In genomic region chr1:171561200-171561599, GRCm38 (mm10) we compare ENCODE assay signal across 23 mouse cellular contexts. TPM values are rescaled to one million over a fixed set of nuclear protein-coding genes. Genes with fewer than 3 reads are reported as not detected.
A peak's percentile ranks its signal among the peaks of the same experiment; 100 is the strongest.
DNase-seq lines count a peak whose midpoint lies in the region; ATAC-seq and TF ChIP-seq lines count a peak whose summit lies in the region.
"Had no signal": no experiment of that assay in that cellular context is flagged by ENCODE, and none has a peak within 500 bp of the region (broad histone marks: within the 10 kb centered on the region; RNA-seq: fewer than 3 reads in every experiment).

No protein-coding gene starts in this region.

- TF ChIP-seq CTCF in CH12.LX (conservative IDR thresholded peaks at IDR 0.05 in 1 of 2, IDR thresholded peaks at IDR 0.05 in 1 of 2; ENCODE audit: low read depth in 2 of 2, low read length in 2 of 2) = no peak

- in situ Hi-C loops in CH12.LX (cut with MboI; ENCODE audit: low pct_ligation_motif_present, low pct_unique_long_range_greater_than_20kb, low sequenced_read_pairs) = no loop called here

- H3K9ac ChIP-seq in CH12.LX (ENCODE audit: insufficient read depth, low read depth) = no peak overlapping the region
- H3K9ac ChIP-seq: forebrain, postnatal 0 days; heart, embryonic 13.5 days had no signal

- peak overlapping the region; percentile 52 for H3K4me2 ChIP-seq in CH12.LX (ENCODE audit: insufficient read depth, low read depth, poor library complexity, severe bottlenecking)
- H3K4me2 ChIP-seq: heart, embryonic 13.5 days had no signal

- H3K79me2 ChIP-seq in CH12.LX (replicated peaks; ENCODE audit: control insufficient read depth, extremely low read depth, insufficient read depth, poor library complexity, severe bottlenecking) = no peaks in the 10 kb centered on the region

- H3K27ac ChIP-seq in CH12.LX (ENCODE audit: insufficient read depth, low read depth) = no peak overlapping the region
- H3K27ac ChIP-seq: heart, embryonic 13.5 days; midbrain, embryonic 10.5 days had no signal

- TF ChIP-seq POLR2A in CH12.LX (IDR thresholded peaks at IDR 0.05; ENCODE audit: low read depth, low read length) = no peak

- dilution Hi-C loops in CH12.LX (cut with MboI; ENCODE audit: extremely low pct_ligation_motif_present, extremely low pct_unique_long_range_greater_than_20kb, low sequenced_read_pairs) = no loop called here

- H3K36me3 ChIP-seq in CH12.LX (replicated peaks in 1 of 2; ENCODE audit: control insufficient read depth in 1 of 2, insufficient read depth in 1 of 2, low read length in 1 of 2) = no peaks in the 10 kb centered on the region
- H3K36me3 ChIP-seq: heart, embryonic 13.5 days; midbrain, embryonic 10.5 days had no signal

- intact Hi-C loops in left cerebral cortex, postnatal 36 days (cut with DNase I) = loop anchor here (10.0 kb wide), 1 partner anchor 186 kb away; the partner anchor contains the start of gene Nectin4
- intact Hi-C loops in left cerebral cortex, postnatal 10 days (cut with DNase I) = loop anchor here (10.0 kb wide), 1 partner anchor 196 kb away; the partner anchor contains the start of gene Klhdc9

- no peak for TF ChIP-seq EP300 in CH12.LX (IDR thresholded peaks at IDR 0.05; ENCODE audit: low read length)

- no peaks in the 10 kb centered on the region for H3K27me3 ChIP-seq in CH12.LX (replicated peaks)
- H3K27me3 ChIP-seq: heart, embryonic 13.5 days had no signal

- no peaks in the 10 kb centered on the region for H3K9me3 ChIP-seq in CH12.LX (replicated peaks; ENCODE audit: low read length)
- H3K9me3 ChIP-seq: heart, embryonic 13.5 days; midbrain, embryonic 10.5 days had no signal

- no peak for TF ChIP-seq RAD21 in CH12.LX (IDR thresholded peaks at IDR 0.05; ENCODE audit: low read depth, low read length)

- peaks cover 7 to 19% of the 10 kb centered on the region in 2 experiments for H3K4me1 ChIP-seq in CH12.LX (ENCODE audit: control insufficient read depth in 1 of 2, insufficient read depth in 2 of 2)

- peak; percentile 15 for DNase-seq in layer of hippocampus, adult 11-12 months (ENCODE audit: low spot score)
- DNase-seq in layer of hippocampus, postnatal 10 days (ENCODE audit: low spot score in 2 of 2) = no peak
- DNase-seq in CH12.LX (ENCODE audit: extremely low read depth) = peak; percentile 12
- no peak for DNase-seq in cerebellum, adult 9-11 months
- no peak for DNase-seq in left cerebral cortex, postnatal 36 days (ENCODE audit: low spot score in 2 of 2)
- DNase-seq in left cerebral cortex, postnatal 10 days (ENCODE audit: extremely low spot score in 1 of 2, low spot score in 2 of 2) = no peak
- DNase-seq: cerebellum, adult 2 months; embryo, embryonic 11 days; forebrain, postnatal 0 days; gastrocnemius, postnatal 14 days; lung, adult 2 months; right cerebral cortex, postnatal 4 days had no signal

- H3K4me3 ChIP-seq in CH12.LX (replicated peaks in 1 of 3; ENCODE audit: low read depth in 2 of 3, low read length in 2 of 3, poor library complexity in 1 of 3) = no peak overlapping the region
- H3K4me3 ChIP-seq: erythroblast, embryonic 14.5 days; heart, embryonic 13.5 days; midbrain, embryonic 10.5 days had no signal

- ATAC-seq in granulocyte monocyte progenitor cell, adult 5-6 weeks (replicated peaks; ENCODE audit: poor library complexity, severe bottlenecking) = peak; percentile 51
- ATAC-seq in megakaryocyte, adult 5-6 weeks (ENCODE audit: poor library complexity, severe bottlenecking) = peak; percentile 48
- ATAC-seq: activated CD4-positive, CD25-positive, alpha-beta regulatory T cell, adult 4 months; forebrain, postnatal 0 days; intestine, postnatal 0 days had no signal

TF ChIP-seq in CH12.LX, 34 proteins besides CTCF, POLR2A, EP300 and RAD21:
- no peak for TF ChIP-seq MAZ (IDR thresholded peaks at IDR 0.05; ENCODE audit: low read depth, low read length)
- 0 out of 2 replicates have a peak, but pooled peaks have one; percentile 13 for TF ChIP-seq ELF1 (IDR thresholded peaks at IDR 0.05; ENCODE audit: low read depth, low read length)

RNA-seq across cellular contexts. Expression of gene Cd244a, which starts 2.2 kb away (rescaled TPM):
- not detected for total RNA-seq in layer of hippocampus, postnatal 10 days (2021)
- total RNA-seq in CH12.LX (2012; rRNA removed) (0.21 and 0.34 TPM in 2 replicates), CH12.LX (2014; rRNA removed) (0.45 and 0.64 TPM in 2 replicates)
- polyA plus RNA-seq in CH12.LX (2012; ENCODE audit: insufficient read length, low read depth) = 0.41 and 0.74 TPM in 2 replicates
- total RNA-seq in granulocyte monocyte progenitor cell, adult 5-6 weeks (2014; fragmentation: Nextera tagmentation) = 5.5 and 6.7 TPM in 2 replicates
- 5.6 and 7.9 TPM in 2 replicates for total RNA-seq in granulocyte monocyte progenitor cell, adult 5-6 weeks (2017)
- 12.3 and 15.1 TPM in 2 replicates for total RNA-seq in megakaryocyte, adult 5-6 weeks (2015)
- total RNA-seq in megakaryocyte, adult 5-6 weeks (2017) = 16.3 and 16.8 TPM in 2 replicates
- total RNA-seq in left cerebral cortex, postnatal 36 days (2021) = not detected
- total RNA-seq in left cerebral cortex, postnatal 10 days (2021) = not detected
- total RNA-seq: forebrain, postnatal 0 days; gastrocnemius, postnatal 14 days; MEL had no signal
- polyA plus RNA-seq: cerebellum, adult 2 months; erythroblast, embryonic 14.5 days; forebrain, postnatal 0 days; hindbrain, embryonic 11.5 days; midbrain, embryonic 10.5 days had no signal

RNA-seq across cellular contexts. Expression of gene Itln1, which starts 26.1 kb away (rescaled TPM):
- total RNA-seq in layer of hippocampus, postnatal 10 days (2021) = not detected
- total RNA-seq in CH12.LX (2012; rRNA removed) (not detected in 2 replicates), CH12.LX (2014; rRNA removed) (not detected in 2 replicates)
- not detected in 2 replicates for polyA plus RNA-seq in CH12.LX (2012; ENCODE audit: insufficient read length, low read depth)
- not detected in 2 replicates for total RNA-seq in granulocyte monocyte progenitor cell, adult 5-6 weeks (2014; fragmentation: Nextera tagmentation)
- not detected in 2 replicates for total RNA-seq in granulocyte monocyte progenitor cell, adult 5-6 weeks (2017)
- not detected in 2 replicates for total RNA-seq in megakaryocyte, adult 5-6 weeks (2015)
- total RNA-seq in megakaryocyte, adult 5-6 weeks (2017) = not detected in 2 replicates
- not detected for total RNA-seq in left cerebral cortex, postnatal 36 days (2021)
- not detected for total RNA-seq in left cerebral cortex, postnatal 10 days (2021)
- total RNA-seq: forebrain, postnatal 0 days; gastrocnemius, postnatal 14 days; left cerebral cortex, adult 8-10 months; MEL had no signal
- polyA plus RNA-seq: activated CD4-positive, CD25-positive, alpha-beta regulatory T cell, adult 4 months; cerebellum, adult 2 months; erythroblast, embryonic 14.5 days; forebrain, postnatal 0 days; heart, embryonic 13.5 days; hindbrain, embryonic 11.5 days; midbrain, embryonic 10.5 days; stomach, embryonic 16.5 days had no signal

RNA-seq across cellular contexts. Expression of gene Ly9, which starts 46.0 kb away (rescaled TPM):
- total RNA-seq in layer of hippocampus, postnatal 10 days (2021) = under 1 TPM in 1 of 2 experiments, not detected in 1; 0.30 TPM
- total RNA-seq in CH12.LX (2012; rRNA removed) = 43.6 and 46.7 TPM in 2 replicates
- 53.6 and 57.8 TPM in 2 replicates for total RNA-seq in CH12.LX (2014; rRNA removed)
- 68.6 and 74.4 TPM in 2 replicates for polyA plus RNA-seq in CH12.LX (2012; ENCODE audit: insufficient read length, low read depth)
- total RNA-seq in granulocyte monocyte progenitor cell, adult 5-6 weeks (2014; fragmentation: Nextera tagmentation) = 19.8 and 22.0 TPM in 2 replicates
- 22.3 and 29.9 TPM in 2 replicates for total RNA-seq in granulocyte monocyte progenitor cell, adult 5-6 weeks (2017)
- 41.3 and 43.2 TPM in 2 replicates for total RNA-seq in megakaryocyte, adult 5-6 weeks (2015)
- total RNA-seq in megakaryocyte, adult 5-6 weeks (2017) = 72.9 and 75.3 TPM in 2 replicates
- not detected for total RNA-seq in left cerebral cortex, postnatal 36 days (2021)
- not detected for total RNA-seq in left cerebral cortex, postnatal 10 days (2021)
- total RNA-seq: forebrain, postnatal 0 days; MEL had no signal
- polyA plus RNA-seq: hindbrain, embryonic 11.5 days; midbrain, embryonic 10.5 days had no signal

RNA-seq across cellular contexts. Expression of gene Alyref2, which starts 57.9 kb away (rescaled TPM):
- 1 to 10 TPM; 8.5 to 9.0 TPM for total RNA-seq in layer of hippocampus, postnatal 10 days (2021)
- total RNA-seq in CH12.LX (2012; rRNA removed) = 5.4 and 5.9 TPM in 2 replicates
- total RNA-seq in CH12.LX (2014; rRNA removed) = 4.2 and 4.6 TPM in 2 replicates
- 4.9 and 5.3 TPM in 2 replicates for polyA plus RNA-seq in CH12.LX (2012; ENCODE audit: insufficient read length, low read depth)
- 3.2 and 4.7 TPM in 2 replicates for total RNA-seq in granulocyte monocyte progenitor cell, adult 5-6 weeks (2014; fragmentation: Nextera tagmentation)
- 6.4 and 13.2 TPM in 2 replicates for total RNA-seq in granulocyte monocyte progenitor cell, adult 5-6 weeks (2017)
- 8.7 and 11.4 TPM in 2 replicates for total RNA-seq in megakaryocyte, adult 5-6 weeks (2015)
- total RNA-seq in megakaryocyte, adult 5-6 weeks (2017) = 12.7 and 13.2 TPM in 2 replicates
- total RNA-seq in left cerebral cortex, postnatal 36 days (2021) = 1 to 10 TPM; 4.2 to 5.9 TPM
- total RNA-seq in left cerebral cortex, postnatal 10 days (2021) = 1 to 10 TPM; 4.6 to 5.5 TPM

Comparison
In these comparisons a context has a peak if more than half of its experiments do, and no peak if none do; other contexts are left out.
1. DNase-seq: peak in layer of hippocampus, adult 11-12 months (single experiment) and CH12.LX (single experiment); none in layer of hippocampus, postnatal 10 days (0 of 2), cerebellum, adult 9-11 months (single experiment), left cerebral cortex, postnatal 36 days (0 of 2) and left cerebral cortex, postnatal 10 days (0 of 2).
2. RNA of gene Ly9, which starts 46.0 kb away (total RNA-seq): 41.3 to 75.3 TPM in megakaryocyte, adult 5-6 weeks, 43.6 to 57.8 TPM in CH12.LX and 19.8 to 29.9 TPM in granulocyte monocyte progenitor cell, adult 5-6 weeks; 0.30 TPM in layer of hippocampus, postnatal 10 days, not detected in left cerebral cortex, postnatal 10 days and not detected in left cerebral cortex, postnatal 36 days; every median in the first group is over 10 times any median in the second.